Mouse (Mus musculus) fibroblast of lung, adult 2 months (primary cell): Measurements from ENCODE around the gene L2hgdh.
"Not testable (repeated sequence)": the region's sequence is repeated elsewhere in the genome, so short reads cannot be mapped to it uniquely, and the experiment has no call there.

Experiments
- DNase-seq: peaks from one replicate; pipeline ENCODE4 v3.0.0-alpha.2; 2011; ENCODE audit warnings: low read depth

The L2hgdh gene

DNA sequence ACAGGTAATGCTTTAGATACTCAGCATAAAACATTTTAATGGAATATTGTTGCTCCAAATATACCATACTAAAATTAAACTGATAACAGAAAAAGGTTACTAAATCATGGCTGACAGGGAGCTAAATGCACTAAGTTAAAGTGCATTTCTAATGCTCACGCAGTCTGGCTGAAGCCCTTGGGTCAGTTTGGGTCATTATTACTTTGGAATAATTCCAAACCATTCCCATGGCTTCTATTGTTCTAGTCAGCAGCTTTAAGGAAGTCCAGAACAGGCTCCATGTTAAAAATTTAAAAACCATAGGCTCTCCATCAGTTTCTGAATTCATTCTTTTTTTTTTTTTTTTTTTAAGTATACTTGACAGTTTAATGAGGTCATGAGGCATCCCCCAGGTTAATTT, 50.5 kb downstream of the L2hgdh start:
- DNase-seq, result no peak

DNA sequence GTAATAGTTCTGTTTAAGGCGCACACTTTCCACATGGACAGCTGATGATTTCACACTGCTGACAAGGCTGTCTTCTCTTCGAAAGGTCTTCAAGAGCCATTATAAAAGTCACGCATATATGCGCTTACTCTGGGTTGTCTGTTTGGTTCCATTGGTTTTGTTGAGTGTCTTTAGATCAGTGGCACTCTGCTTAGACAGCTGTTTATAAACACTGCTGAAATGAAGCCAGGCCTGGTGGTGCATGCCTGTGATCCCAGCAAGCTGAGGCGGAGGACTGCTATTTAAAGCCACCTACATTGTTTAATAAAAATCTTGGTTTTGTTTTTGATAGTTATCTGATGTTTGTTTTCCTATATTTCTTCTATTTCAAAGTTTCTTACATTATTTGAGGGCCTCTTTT, 58.0 kb downstream of the L2hgdh start:
- DNase-seq, result no peak

DNA sequence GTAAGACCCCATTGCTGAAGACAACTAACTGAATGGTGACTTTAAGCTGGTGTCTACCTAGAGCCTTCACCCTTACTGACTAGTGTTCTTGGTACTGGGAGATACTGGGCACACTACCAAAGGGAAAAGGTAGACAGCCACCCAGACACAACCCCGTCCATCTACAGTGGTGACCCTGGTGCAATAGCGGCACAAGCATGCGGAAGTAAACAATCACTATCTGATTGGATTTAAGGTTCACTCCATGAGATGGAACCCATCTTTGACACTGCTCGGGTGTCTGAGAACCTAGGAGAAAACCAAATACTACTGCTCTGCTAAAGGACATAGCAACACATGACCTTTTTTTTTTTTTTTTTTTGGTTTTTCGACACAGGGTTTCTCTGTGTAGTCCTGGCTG, 63.0 kb downstream of the L2hgdh start:
- DNase-seq, result no peak

DNA sequence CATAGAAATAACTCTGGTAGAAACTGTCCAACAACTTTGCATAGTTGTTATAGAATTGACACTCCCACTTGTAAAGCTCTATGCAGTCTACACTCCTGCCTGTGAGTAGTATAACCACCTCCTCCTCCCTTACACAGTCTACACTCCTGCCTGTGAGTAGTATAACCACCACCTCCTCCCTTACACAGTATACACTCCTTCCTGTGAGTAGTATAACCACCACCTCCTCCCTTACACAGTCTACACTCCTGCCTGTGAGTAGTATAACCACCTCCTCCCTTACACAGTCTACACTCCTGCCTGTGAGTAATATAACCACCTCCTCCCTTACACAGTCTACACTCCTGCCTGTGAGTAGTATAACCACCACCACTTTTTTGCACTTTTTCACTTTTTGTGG, 70.7 kb downstream of the L2hgdh start:
- DNase-seq, result not testable (repeated sequence)

DNA sequence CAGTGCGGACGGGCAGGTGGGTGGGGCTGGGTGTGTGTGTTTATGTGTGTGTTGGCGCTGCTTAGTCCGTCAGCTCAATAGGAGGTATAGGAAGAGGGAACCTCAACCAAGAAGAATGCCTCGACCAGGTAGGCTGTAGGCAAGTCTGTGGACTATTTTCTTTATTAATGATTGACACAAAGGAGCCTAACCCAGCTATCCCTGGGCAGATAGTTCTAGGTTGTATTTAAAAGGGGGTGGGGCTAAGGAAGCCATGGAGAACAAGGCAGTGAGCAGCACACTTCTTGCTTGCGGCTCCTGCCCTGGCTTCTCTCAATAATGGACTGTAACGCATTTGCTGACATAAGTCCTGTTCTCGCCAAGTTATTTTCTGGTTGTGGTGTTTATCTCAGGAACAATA, 75.2 kb downstream of the L2hgdh start:
- DNase-seq, result no peak

DNA sequence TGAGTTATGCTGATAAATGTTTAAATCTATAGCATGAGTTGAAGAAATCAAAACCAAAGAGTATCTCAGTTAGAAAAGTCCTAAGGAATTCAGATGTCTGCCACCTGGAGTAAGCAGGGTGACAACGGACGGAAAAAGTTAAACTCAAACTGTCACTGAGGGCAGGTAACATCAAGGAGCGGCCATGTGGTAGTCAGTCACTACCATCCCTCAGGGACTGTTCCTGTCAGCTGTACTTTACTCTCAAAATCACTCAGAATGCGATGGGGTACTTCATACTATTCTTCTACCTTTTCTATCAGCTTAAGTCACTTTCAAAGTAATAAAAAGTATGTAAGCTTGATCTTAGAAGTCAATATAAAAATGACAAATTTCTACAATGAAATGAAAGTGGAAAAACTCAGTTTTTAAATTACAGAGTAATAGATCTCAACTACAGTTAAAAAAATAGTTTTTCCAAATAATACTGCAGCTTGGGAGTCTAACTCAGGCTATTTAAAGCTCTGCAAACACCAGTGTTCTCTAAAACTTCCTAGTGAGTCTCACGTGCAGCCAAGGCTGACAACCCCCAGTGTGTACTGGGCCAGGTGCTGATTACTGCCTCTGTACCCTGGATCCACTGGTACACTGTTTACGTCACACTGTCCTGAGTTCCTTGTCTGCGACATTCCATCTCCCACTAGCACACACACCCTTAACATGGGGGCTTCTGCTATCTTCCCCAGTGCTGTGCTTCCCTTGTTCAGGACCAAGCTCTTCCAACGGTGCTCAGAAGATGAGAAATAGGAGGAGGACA, 78.7 kb downstream of the L2hgdh start:
- no peak for DNase-seq

DNA sequence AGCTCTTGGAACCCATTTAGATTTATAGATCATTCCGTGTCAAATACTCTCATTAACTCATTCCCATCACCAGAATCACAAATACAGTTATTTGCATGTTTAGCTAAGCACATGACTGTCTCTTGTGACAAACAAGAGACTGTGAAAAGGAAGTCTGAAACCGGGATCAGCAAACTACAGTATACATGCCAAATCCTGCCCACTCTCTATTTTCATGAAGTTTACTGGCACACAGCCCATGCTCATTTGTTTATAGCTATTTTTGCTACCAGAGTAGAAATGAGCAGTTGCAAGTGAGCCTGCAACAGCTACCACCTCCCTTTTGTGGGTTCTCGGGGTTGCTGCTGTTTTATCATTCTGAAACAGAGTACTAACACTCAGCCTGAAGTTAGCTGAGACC, 79.8 kb downstream of the L2hgdh start:
- no peak for DNase-seq

DNA sequence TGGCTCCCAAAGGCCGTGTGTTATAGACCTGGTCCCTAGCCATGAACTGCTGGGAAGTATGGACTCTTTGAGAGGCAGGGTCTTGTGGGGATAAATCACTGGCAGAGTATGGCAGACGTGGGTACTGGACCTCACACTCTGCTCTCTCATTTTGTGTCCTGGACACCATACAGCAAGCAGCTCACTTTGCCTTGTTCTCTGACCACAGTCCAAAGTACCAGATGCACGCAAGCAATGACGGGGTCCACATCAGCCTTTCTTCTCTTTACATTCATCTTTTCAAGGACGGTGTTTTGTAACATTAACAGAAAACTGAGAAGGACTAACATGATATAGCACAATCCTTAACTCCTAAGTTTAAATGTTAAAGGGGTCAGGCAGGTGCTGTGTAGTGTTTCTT, 81.8 kb downstream of the L2hgdh start:
- no peak for DNase-seq
